In genomic region chr8:95141469-95142074, GRCm38 (mm10) we compare ENCODE assay signal across 9 mouse cellular contexts.
A peak's percentile ranks its signal among the peaks of the same experiment; 100 is the strongest.
DNase-seq lines count a peak whose midpoint lies in the region; ATAC-seq and TF ChIP-seq lines count a peak whose summit lies in the region.
"Had no signal": no experiment of that assay in that cellular context is flagged by ENCODE, and none has a peak within 500 bp of the region (broad histone marks: within the 10 kb centered on the region; RNA-seq: fewer than 3 reads in every experiment).

No protein-coding gene starts in this region.

- H3K9ac ChIP-seq in liver, embryonic 13.5 days, result peak overlapping the region; percentile 70
- H3K9ac ChIP-seq in neural tube, embryonic 13.5 days, result peak overlapping the region; percentile 90

- H3K9me3 ChIP-seq in liver, embryonic 13.5 days (replicated peaks), result no peaks in the 10 kb centered on the region
- H3K9me3 ChIP-seq in neural tube, embryonic 13.5 days, result no peaks in the 10 kb centered on the region
- H3K9me3 ChIP-seq: G1E had no signal

- peaks cover 23% of the 10 kb centered on the region for H3K4me1 ChIP-seq in bone marrow macrophage, adult 2 months (ENCODE audit: control insufficient read depth, insufficient read depth, low read length)
- H3K4me1 ChIP-seq in liver, embryonic 13.5 days (replicated peaks), result peaks cover 49% of the 10 kb centered on the region
- peaks cover 62% of the 10 kb centered on the region for H3K4me1 ChIP-seq in neural tube, embryonic 13.5 days (replicated peaks)

- H3K4me3 ChIP-seq in bone marrow macrophage, adult 2 months (ENCODE audit: insufficient read depth, low read length), result peak overlapping the region; percentile 77
- peak overlapping the region; percentile 61 for H3K4me3 ChIP-seq in liver, embryonic 13.5 days (replicated peaks)
- peak overlapping the region; percentile 73 for H3K4me3 ChIP-seq in neural tube, embryonic 13.5 days

- peak; percentile 50 for DNase-seq in embryo, embryonic 9.5 days (ENCODE audit: extremely low spot score)
- DNase-seq in embryo, embryonic 10 days (ENCODE audit: low spot score), result no peak
- peak; percentile 48 to 57 for DNase-seq in heart, postnatal 14 days
- no peak for DNase-seq in liver, embryonic 13.5 days

- intact Hi-C loops in heart, postnatal 14 days (cut with DNase I), result loop anchor here (2.0 kb wide), 1 partner anchor 45 kb away; no protein-coding TSS in a partner anchor

- ATAC-seq in liver, embryonic 13.5 days (ENCODE audit: low read depth), result no peak
- 0 out of 2 replicates have a peak, but pooled peaks have one; percentile 5 for ATAC-seq in neural tube, embryonic 13.5 days (ENCODE audit: low read depth)
- no peak for ATAC-seq in CD4-positive, CD25-positive, alpha-beta regulatory T cell, adult 4 months
- no peak for ATAC-seq in cerebellum, adult (ENCODE audit: insufficient number of reproducible peaks, low FRiP score, low TSS enrichment)

- no peak for TF ChIP-seq POLR2A in bone marrow macrophage, adult 2 months (IDR thresholded peaks at IDR 0.05; ENCODE audit: borderline replicate concordance, low read depth, low read length)

- 4% methylated on average over 6 of the region's 6 CpGs for WGBS in liver, embryonic 13.5 days (ENCODE audit: insufficient replicate concordance)
- WGBS in neural tube, embryonic 13.5 days, result under 1% methylated on average over 6 of the region's 6 CpGs

- TF ChIP-seq CTCF in bone marrow macrophage, adult 2 months (IDR thresholded peaks at IDR 0.05; ENCODE audit: low read depth, low read length), result no peak

- H3K36me3 ChIP-seq in liver, embryonic 13.5 days, result no peaks in the 10 kb centered on the region
- no peaks in the 10 kb centered on the region for H3K36me3 ChIP-seq in neural tube, embryonic 13.5 days
- H3K36me3 ChIP-seq: G1E had no signal

- peak overlapping the region; percentile 38 for H3K27ac ChIP-seq in bone marrow macrophage, adult 2 months (ENCODE audit: insufficient read depth, low read depth, low read length)
- no peak overlapping the region; the same call in 1 of the 2 replicates for H3K27ac ChIP-seq in liver, embryonic 13.5 days
- peak overlapping the region; percentile 84 for H3K27ac ChIP-seq in neural tube, embryonic 13.5 days (replicated peaks)

- H3K27me3 ChIP-seq in liver, embryonic 13.5 days, result peaks cover 65% of the 10 kb centered on the region
- peaks cover 45% of the 10 kb centered on the region for H3K27me3 ChIP-seq in neural tube, embryonic 13.5 days

- H3K4me2 ChIP-seq in liver, embryonic 13.5 days, result peak overlapping the region; percentile 66
- peak overlapping the region; percentile 87 for H3K4me2 ChIP-seq in neural tube, embryonic 13.5 days

Comparison
In these comparisons a context has a peak if more than half of its experiments do, and no peak if none do; other contexts are left out.
1. DNase-seq: peak in embryo, embryonic 9.5 days (single experiment) and heart, postnatal 14 days (2 of 2); none in embryo, embryonic 10 days (single experiment) and liver, embryonic 13.5 days (single experiment).
2. Peak in every context shown above with its lines, with median percentiles within 50 percentile points of each other: H3K4me3 ChIP-seq.